Mouse (Mus musculus): ENCODE results near the gene Rnf157. TPM values are rescaled to one million over a fixed set of nuclear protein-coding genes. Genes with fewer than 3 reads are reported as not detected.
"Not testable (repeated sequence)": the region's sequence is repeated elsewhere in the genome, so short reads cannot be mapped to it uniquely, and the experiment has no call there.

Gene Rnf157
- total RNA-seq, 2 experiments from 2014 or later = 245 to 252 TPM

DNA sequence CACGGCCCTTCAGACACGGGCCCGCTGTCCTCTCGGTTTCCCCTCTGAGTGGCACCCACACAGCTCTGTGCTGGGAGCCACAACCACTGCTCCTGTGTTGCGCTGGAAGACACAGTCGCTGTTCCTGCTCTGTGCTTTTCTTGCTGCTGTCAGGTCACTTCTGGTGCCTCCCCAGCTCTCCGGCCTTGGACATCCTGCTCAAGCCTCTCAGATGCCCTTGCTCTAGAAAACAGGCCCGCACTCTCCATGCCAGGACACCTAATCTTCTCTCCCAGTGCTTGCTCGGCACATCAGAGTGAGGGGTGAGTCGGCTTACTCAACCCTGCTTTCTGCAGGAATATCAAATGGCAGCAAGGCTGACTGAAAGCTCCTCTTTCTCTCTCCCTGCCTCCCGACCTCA, 28.7 kb downstream of the Rnf157 start:
- DNase-seq (ENCODE audit: low spot score in 2 of 2) = no peak

DNA sequence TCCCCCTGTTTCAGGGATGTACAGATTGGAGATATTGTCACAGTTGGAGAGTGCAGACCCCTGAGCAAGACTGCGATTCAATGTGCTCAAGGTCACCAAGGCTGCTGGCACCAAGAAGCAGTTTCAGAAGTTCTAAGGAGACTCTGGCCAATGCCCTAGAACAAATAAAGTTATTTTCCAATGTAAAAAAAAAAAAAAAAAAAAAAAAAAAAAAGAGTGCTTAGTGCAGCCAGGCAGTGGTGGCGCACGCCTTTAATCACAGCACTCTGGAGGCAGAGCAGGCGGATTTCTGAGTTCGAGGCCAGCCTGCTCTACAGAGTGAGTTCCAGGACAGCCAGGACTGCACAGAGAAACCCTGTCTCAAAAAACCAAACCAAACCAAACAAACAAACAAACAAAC, 29.8 kb downstream of the Rnf157 start:
- DNase-seq (ENCODE audit: low spot score in 2 of 2) = not testable (repeated sequence)

DNA sequence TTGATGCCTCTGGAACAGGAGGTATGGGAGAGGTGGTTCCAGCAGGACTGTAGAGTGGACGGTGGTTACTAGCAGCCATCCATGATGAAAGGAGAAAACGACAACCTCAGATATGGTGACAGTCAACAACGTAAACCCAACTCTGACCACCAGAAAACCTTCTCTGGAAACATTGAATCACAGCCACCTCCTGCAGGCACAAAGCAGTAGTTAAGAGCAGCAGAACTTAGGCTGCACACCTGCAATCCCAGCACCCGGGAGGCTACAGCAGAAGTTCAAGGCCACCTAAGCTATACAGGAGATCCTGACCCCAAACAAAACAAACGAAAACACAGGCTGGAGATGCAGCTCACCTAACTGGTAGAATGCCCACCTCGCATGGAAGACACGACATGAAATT, 32.1 kb downstream of the Rnf157 start:
- DNase-seq (ENCODE audit: low spot score in 2 of 2) = no peak

DNA sequence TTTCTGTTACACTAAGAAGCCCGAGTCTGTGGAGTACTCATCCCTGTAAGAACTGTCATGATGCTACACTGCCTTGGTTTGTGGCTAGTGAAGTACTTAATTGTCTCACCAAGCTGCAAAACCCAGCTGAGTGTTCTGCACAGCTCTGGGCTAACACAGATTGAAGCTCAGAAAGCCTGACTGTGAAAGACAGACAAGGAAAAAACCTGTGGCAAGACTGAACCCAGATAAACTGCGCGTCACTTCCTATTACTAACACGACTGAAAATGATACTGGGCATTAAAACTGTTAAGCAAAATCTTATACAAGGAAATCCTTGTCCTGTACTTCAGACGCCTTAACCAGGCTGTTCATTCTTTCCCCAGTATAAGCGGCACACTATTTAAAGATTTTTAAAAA, 33.3 kb downstream of the Rnf157 start:
- no peak for DNase-seq (ENCODE audit: low spot score in 2 of 2)

DNA sequence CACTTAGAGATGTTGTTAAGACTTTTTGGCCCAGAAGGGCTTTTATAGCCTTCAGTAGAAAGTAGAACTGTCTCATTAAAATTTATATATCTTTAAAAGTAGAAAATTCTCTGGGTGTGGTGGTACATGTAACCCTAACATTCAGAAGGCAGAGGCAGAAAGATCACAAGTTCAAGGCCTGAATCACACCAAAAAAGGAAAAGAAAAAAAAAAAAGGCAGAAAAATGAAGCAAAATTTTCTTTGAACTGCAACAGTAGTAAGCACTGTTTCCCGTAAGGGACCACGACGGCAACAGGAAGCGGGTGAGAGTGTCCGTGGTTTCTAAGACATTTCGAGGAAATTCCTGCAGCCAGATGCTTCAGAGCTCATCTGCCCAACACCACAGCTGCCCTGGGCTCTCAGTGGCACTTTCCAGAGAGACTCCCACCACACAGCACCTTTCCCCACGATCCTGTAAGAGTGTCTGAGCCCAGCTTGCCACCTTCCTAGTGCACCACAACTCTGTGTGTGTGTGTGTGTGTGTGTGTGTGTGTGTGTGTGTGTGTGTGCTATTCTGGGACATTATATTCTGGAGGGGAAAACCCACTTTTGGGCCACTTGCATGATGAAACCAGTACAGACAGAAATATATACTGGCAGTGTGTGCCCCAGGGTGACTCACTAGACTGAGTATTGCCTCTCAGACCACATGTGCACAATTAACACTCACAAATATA, 35.7 kb downstream of the Rnf157 start:
- no peak for DNase-seq (ENCODE audit: low spot score in 2 of 2)

DNA sequence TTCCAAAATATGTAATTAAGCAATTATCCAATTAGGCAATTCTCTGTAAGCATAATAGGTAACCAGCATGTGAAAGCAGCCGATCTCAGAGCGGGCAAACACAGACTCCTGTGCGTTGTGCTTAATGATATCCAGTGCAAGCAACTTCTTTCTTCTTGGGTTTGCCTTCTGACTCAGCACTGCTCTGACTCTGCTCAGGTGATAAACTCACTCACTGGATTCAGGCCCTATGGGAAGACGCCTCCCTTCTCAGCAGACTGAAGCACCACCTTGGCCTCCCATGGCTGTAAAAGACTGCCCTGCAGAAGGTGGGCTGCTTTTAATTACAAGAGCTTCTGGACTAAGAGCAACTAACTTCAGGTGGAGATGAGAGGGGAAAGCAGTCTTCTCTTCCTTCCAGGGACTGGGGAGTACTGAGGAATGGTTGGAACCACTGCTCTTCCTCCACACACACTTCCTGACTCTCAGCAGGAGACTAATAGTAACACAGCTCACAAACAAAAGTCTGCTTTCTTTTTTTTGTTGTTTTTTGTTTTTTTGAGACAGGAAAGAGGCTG, 40.9 kb downstream of the Rnf157 start:
- DNase-seq (ENCODE audit: low spot score in 2 of 2) = no peak

DNA sequence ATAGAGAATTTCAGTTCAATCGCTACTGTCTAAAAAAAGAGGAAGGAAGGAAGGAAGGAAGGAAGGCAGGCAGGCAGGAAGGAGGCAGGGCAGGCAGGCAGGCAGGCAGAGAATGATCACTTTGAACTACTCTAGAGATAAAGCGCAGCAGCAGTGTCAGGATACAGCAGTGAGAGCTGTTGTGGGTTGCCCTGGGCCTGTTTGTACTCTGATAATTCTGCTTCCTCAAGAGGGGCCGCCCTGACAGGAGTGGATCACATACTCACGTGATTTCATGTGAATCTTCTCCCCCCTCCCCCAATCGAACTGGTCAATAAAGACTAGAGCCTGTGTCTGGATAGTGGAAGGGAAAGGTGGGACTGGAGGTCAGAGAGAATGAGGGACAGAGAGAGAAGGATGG, 43.2 kb downstream of the Rnf157 start:
- no peak for DNase-seq (ENCODE audit: low spot score in 2 of 2)

DNA sequence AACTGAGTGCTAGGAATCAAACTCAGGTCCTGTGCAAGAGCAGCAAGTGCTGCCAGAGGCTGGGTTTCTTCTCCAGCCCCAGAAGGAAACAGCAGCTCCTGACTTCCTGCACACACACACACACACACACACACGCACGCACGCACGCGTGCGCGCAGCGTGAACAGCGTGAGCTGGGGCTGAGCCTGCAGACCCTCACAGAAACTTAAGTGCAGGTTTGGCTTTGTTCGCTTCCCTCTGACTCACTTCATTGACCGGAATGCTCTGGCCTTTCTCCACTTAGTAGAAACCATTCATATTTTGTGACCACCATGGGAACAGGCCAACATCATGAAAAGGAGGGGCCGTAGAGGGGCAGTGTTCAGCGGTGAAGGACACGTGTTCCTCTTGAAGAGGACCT, 43.8 kb downstream of the Rnf157 start:
- no peak for DNase-seq (ENCODE audit: low spot score in 2 of 2)

DNA sequence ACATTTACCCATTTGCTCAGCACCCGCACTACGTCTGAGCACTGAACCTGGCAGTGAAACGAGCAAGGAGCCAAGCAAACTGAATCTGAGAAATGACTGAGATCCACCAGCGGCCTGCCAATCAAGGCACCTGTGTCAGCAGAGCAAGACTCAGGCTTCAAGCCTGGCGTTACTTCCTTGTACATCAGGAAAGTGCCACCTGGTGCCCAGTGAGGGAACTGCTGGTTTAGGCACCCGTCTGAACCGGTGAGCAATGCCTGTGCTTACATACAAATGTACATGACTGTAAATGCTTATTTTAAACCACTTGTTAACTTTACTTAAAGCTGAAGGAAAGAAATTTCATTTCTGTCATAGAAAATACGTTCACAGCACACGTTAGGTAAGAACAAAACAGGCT, 44.7 kb downstream of the Rnf157 start:
- DNase-seq (ENCODE audit: low spot score in 2 of 2) = peak; percentile 65 to 84

DNA sequence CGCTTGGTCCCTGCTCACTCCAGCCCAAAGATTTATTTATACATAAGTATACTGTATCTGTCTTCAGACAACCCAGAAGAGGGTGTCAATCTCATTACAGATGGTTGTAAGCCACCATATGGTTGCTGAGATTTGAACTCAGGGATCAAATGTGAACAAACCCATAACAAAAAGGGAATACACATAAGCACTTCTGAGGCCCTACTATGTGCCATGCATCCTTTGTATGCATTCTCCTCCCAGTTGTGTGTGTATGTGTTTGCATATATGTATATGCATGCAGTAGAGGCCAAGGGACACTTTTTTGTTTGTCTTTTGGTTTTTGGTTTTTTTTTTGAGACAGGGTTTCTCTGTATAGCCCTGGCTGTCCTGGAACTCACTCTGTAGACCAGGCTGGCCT, 46.2 kb downstream of the Rnf157 start:
- no peak for DNase-seq (ENCODE audit: low spot score in 2 of 2)

DNA sequence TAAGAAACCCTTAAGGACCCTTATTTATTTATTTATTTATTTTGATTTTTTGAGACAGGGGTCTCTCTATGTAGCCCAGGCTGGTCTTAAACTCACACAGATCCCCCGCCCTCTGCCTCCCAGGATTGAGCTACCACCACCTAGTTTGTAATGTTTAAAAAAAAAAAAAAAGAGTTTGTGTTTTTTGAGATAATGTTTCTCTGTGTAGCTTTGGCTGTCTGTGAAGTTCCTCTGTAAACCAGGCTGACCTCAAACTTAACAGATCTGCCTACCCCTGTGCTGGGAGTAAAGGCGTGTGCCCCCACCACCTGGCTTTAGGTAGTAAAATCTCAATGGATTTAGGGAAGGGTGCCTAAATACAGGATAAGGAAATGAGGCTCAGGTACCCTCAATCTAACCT, 46.7 kb downstream of the Rnf157 start:
- no peak for DNase-seq (ENCODE audit: low spot score in 2 of 2)

DNA sequence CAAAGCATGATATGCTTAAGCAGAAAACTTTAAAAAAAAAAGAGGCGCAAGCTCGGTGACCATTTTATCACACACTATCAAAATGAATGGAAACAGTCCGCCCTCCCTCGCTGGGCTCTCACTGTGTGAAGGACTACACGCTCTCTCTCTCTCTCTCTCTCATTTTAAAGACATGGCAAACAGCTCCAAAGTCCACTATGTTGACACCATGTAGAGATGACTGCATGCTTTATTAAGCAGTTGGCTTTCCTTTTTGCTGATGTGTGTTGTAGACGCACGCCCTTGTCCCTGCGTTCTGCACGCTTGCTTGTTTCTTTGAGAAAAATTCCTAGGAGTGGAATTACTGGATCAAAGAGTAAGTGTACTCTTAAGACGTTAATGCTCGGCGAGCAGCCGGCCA, 47.4 kb downstream of the Rnf157 start:
- no peak for DNase-seq (ENCODE audit: low spot score in 2 of 2)

DNA sequence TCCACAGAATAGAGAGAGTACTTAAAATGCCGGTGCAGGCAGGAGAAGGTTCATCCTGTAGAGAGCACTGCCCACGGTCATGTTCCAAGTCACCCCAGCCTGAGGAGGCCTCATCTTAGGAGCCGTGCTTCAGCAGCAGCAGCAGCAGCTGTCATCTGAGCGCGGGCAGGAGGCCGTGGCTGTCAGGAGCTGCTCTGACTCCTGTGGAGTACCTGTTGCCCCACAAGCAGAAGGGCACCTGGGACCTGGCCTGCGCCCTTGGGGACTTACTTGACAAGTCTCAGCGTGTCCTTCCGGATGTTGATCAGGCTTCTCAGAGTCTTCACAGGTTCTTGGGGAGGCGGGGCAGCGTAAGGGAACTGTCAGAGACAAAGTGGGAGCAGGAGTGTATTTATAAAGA, 50.8 kb downstream of the Rnf157 start:
- no peak for DNase-seq (ENCODE audit: low spot score in 2 of 2)

DNA sequence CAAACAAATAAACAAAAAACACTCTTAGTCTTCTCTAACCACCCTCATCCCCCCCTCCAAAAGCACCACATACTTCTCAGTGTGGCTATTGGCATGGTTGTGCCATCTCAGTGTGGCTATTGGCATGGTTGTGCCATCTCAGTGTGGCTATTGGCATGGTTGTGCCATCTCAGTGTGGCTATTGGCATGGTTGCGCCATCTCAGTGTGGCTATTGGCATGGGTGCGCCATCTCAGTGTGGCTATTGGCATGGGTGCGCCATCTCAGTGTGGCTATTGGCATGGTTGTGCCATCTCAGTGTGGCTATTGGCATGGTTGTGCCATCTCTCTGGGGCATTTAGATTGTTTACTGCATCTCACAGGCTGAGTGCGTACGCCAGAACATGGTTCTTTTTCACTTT, 51.9 kb downstream of the Rnf157 start:
- DNase-seq (ENCODE audit: low spot score in 2 of 2) = not testable (repeated sequence)

DNA sequence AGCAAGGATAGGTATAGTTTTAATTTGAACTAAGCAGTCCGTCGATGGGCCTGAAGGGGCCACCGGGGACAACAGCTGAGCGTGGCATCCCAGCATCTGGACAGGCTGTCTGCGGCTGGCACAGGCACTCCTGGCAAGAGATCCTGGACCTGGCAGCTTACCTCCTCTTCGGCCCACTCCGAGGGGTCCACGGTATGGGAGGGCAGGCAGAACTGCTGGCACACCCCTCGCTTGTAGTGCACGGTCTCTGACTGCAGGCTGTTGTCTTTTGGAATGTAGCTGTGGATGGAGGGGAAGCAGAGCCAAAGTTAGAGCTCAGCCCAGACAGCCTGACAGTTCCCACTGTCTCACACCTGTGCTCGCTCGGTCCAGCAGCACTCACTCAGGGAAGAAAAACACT, 53.2 kb downstream of the Rnf157 start:
- DNase-seq (ENCODE audit: low spot score in 2 of 2) = no peak

DNA sequence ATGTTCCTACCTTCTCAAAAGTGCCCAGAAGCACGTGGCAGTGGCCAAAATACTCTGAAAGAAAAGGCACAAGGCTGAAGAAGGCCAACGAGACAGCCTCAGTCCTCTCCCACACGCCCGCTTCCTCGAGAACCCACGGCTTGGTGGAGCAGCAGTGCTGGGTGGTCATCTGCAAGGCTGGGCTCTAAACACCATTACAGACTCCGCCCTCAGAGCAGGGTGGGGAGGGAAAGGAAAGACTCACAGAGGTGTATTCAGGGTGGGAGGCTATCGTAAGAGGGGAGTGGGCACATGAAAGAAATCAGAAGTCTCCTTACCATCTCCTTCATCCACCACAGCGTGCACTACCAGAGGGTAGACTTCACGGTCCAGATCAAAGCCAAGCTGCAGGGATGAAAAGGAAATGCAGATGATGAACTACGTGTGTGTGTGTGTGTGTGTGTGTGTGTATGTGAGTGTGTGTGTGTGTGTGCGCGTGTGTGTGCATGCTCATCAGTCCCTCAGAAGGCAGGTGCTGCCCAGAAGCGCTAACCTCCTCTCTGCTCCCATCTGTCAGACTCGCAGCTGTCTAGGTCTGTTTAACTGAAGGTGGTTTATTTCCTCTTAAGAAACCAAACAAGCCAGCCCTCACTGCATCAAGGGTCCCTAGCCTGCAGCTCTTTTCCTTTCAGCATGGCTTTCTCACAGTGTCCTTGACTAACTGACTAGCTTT, 53.8 kb downstream of the Rnf157 start:
- no peak for DNase-seq (ENCODE audit: low spot score in 2 of 2)

DNA sequence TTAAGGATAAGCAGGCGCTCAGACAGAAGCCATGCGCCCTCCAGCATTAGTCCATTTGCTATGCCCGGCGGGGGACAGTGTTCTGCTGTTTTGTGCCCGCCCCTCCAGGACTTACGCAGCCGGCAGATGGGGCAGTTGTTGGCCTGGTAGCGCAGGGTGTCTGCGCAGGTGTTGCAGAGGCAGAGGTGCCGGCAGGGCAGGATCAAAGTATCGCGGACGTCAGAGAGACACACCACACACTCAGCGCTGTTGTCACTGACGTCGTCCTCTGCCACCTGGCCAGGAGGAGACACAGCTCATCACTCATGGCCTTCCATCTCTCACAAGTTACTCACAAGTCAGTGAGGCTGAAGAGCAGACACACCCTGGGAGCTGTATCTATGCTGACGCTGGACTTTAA, 58.3 kb downstream of the Rnf157 start:
- DNase-seq (ENCODE audit: low spot score in 2 of 2) = no peak

DNA sequence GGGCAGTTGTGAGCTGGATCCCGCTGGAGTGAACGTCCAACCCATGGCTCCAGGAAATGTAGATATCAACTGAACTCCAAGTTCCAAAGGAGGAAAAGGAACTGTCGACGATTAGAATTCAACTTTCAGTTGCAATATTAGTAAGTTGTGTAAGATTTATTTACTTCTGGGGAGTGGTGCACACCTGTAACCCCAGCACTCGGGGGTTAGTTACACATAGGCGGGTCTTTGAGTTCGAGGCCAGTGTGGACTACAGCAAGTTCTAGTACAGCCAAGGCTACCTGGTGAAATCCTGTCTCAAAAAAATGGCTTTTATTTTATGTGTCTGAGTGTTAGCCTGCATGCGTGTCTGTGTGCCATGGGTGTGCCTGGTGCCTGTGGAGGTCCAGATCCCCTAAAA, 59.3 kb downstream of the Rnf157 start:
- no peak for DNase-seq (ENCODE audit: low spot score in 2 of 2)

DNA sequence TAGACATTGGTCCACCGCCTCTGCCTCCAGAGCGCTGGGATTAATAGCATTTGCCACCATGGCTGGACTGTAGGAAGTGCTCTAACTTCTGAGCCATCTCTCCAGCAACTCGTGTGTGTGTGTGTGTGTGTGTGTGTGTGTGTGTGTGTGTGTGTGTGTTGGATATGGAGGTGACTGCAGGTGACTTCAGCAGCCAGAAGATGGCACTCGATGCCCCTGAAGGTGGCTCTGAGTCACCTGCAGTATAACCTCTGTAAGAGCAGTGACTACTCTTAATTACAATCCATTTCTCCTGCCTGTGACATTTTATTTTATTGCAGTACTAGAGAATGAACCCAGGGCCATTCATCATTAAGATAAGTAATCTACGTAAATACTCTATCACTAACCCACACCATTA, 61.5 kb downstream of the Rnf157 start:
- DNase-seq (ENCODE audit: low spot score in 2 of 2) = no peak

DNA sequence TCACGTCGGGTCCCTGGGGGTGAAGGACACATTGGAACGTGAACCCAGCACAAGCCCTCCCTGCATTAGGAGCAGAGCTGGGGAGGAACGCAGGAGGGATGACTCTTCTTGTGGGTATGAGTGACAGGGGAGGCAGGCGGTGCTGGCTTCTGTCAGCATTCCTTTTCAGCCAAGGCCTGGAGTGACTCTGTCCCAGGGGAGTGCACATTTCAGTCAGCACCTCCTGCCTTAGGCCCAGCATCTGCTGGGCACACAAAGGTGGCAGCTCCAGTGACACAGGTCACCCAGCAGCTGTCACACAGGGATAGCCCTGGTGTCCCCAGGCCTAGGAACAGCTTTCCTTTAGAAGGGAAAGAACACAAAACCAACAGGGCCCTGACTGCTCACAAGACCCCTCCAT, 64.9 kb downstream of the Rnf157 start:
- no peak for DNase-seq (ENCODE audit: low spot score in 2 of 2)

DNA sequence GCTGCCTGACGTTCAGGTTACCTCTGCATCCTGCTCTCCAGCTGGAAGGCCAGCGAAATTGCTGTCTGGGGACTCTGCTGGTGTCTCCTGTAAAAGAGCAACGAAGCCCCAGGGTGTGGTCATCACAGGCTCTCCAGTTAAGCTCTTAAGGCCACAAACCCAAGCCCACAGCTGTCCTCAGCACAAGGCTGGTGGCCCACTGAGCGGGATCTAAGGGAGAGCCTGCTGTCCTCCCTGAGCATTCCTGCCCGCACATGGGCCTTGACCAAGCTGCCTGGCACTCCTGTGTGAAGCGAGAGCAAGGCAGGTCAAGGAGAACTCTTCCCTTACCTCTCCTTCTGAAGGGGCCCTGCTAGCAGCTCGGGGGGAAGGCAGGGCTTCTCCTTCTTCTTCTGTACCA, 65.8 kb downstream of the Rnf157 start:
- DNase-seq (ENCODE audit: low spot score in 2 of 2) = no peak

DNA sequence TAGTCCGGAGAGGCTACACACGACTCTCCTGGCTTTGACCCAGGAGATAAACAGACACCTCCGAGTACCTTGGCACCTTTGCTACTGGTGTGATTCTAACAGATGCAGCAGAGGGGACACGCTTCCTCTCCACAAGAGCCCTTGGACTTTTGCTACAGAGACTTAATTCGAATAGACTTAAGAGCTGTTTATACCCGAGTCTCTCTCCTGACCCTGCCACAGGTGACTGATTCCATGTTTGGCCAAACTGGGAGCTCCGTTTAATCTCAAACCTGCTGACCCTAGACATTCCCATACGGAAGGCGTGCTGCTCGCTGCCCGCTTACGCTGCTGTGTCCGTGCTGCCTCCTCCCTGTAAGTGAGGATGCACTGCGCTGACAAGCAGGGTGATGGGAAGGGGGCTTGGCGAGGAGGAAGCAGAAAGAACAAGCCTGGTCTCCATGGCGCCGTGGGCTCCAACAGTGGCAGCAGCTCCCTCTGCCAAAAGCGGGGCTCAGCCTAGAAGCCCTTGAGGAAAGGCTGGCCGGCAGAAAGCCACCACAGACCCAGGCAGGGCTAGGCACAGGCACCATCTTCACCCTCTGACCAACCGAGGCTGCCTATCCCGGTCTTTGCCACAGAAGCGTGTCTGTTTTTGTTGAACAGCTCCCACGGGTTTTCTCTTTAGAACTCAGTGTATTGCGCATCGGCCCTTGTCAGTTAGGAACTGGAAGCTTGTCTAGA, 70.6 kb downstream of the Rnf157 start:
- peak in 1 of 2 experiments; percentile 43 for DNase-seq (ENCODE audit: low spot score in 2 of 2)
